Mouse (Mus musculus) limb, embryonic 14.5 days (tissue): ENCODE data around the gene Pex16. TPM values are rescaled to one million over a fixed set of nuclear protein-coding genes. Genes with fewer than 3 reads are reported as not detected.

Source experiments
- ATAC-seq: fragments of 200-750 bp; cut with Nextera tagmentation; 2 replicates; pipeline ENCODE4 v1.8.0; 2017; ENCODE audit warnings: low read depth, moderate number of reproducible peaks, moderate TSS enrichment; ENCODE audit not compliant: low FRiP score
- DNase-seq: peaks from one replicate; pipeline ENCODE4 v3.0.0-alpha.2; 2015; ENCODE audit warnings: low spot score
- H3K27ac ChIP-seq: fragments of 300-500 bp; sonication (generic); replicated peaks from 2 replicates; pipeline ENCODE4 v1.5.1; 2014; ENCODE audit warnings: low read depth, mild to moderate bottlenecking, low read length, moderate library complexity, mixed read lengths
- H3K27me3 ChIP-seq: fragments of 300-500 bp; sonication (generic); 2 replicates; pipeline ENCODE4 v1.6.1; 2014; ENCODE audit warnings: low read length, mixed read lengths; ENCODE audit not compliant: control insufficient read depth, insufficient read depth
- H3K36me3 ChIP-seq: fragments of 300-500 bp; sonication (generic); 2 replicates; pipeline ENCODE4 v1.6.1; 2014; ENCODE audit warnings: mild to moderate bottlenecking, low read length, moderate library complexity, mixed read lengths; ENCODE audit not compliant: control insufficient read depth, insufficient read depth
- H3K4me1 ChIP-seq: fragments of 300-500 bp; sonication (generic); 2 replicates; pipeline ENCODE4 v1.6.1; 2014; ENCODE audit warnings: antibody characterized with exemption, low read length, mixed read lengths; ENCODE audit not compliant: control insufficient read depth, insufficient read depth
- H3K4me2 ChIP-seq: fragments of 300-500 bp; sonication (generic); replicated peaks from 2 replicates; pipeline ENCODE4 v1.6.1; 2014; ENCODE audit warnings: low read depth, mild to moderate bottlenecking, low read length, moderate library complexity; ENCODE audit not compliant: severe bottlenecking
- H3K4me3 ChIP-seq: fragments of 300-500 bp; sonication (generic); replicated peaks from 2 replicates; pipeline ENCODE4 v1.5.1; 2014; ENCODE audit warnings: low read length
- H3K9ac ChIP-seq: fragments of 300-500 bp; sonication (generic); 2 replicates; pipeline ENCODE4 v1.6.1; 2014; ENCODE audit warnings: mild to moderate bottlenecking, low read depth, low read length, moderate library complexity; ENCODE audit not compliant: severe bottlenecking
- H3K9me3 ChIP-seq: fragments of 300-500 bp; sonication (generic); 2 replicates; pipeline ENCODE4 v1.6.1; 2016; ENCODE audit warnings: low read length; ENCODE audit not compliant: control insufficient read depth
- POLR2A ChIP-seq: fragments of 200-500 bp; IDR thresholded peaks from 2 replicates; pipeline ENCODE4 v1.8.0; 2012; ENCODE audit warnings: inconsistent platforms, mild to moderate bottlenecking, moderate library complexity, borderline replicate concordance; ENCODE audit not compliant: insufficient read depth, insufficient read length; ENCODE audit errors: extremely low read depth
- WGBS: fragments of 180-500 bp; shearing (Covaris S2); extraction: QIAGEN DNeasy Blood & Tissue Kit; methylation state at CpG from one replicate; pipeline ENCODE4 v1.1.7; 2014; 5-methylcytosine and 5-hydroxymethylcytosine counted together
- polyA plus RNA-seq, 2 experiments: library from polyadenylated mRNA; depleted of rRNA in 1 of 2; stranded (reverse) in 1 of 2; unstranded in 1 of 2; fragments of >200 nt; fragmentation: Nextera tagmentation in 1 of 2; extraction: Ambion mirVana in 1 of 2; gene quantifications; 2 replicates each; pipeline versions ENCODE4 v1.2.1 to v1.2.3; 2012 to 2014

Gene Pex16
- polyA plus RNA-seq (2012; rRNA removed), result 26.4 and 30.6 TPM in 2 replicates
- 22.3 TPM in 2 replicates for polyA plus RNA-seq (2014; fragmentation: Nextera tagmentation; extraction: Ambion mirVana)

DNA sequence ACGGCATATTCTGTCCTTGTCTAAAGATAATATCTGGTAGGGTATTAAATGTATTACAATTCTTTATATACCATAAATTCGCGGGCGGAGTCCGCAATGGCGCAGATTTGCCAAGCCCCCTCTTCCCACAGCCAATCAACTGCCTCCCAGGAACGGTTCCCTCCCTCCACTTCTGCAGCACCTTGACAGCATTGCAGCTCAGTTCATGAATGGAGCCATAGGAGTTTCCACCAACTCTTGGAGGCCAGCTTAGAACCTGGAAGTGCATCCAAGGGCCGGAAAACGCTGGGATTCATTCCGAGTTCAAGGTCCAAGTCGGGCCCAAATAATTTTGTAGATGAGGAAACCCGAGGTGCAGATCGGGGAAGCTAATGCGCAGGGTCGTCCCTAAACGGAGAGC is at the start of gene Pex16, which contains the start of gene Large2:
Gene Pex16 (plus strand): TSS at position 163 of the 400 bp plus-strand sequence.
Gene Large2 (minus strand): TSS at position 356 of the 400 bp plus-strand sequence.
- Histone ChIP-seq H3K27me3 (no peaks in the 10 kb centered on the region; the same call in 1 of the 2 replicates), H3K4me2 (peak within 1 kb of the TSS; percentile 99), H3K9me3 (no peaks in the 10 kb centered on the region), H3K9ac (peak within 1 kb of the TSS; percentile 58), H3K27ac (peak within 1 kb of the TSS; percentile 83), H3K4me3 (peak within 1 kb of the TSS; percentile 63), H3K36me3 (peaks cover 11% of the 10 kb centered on the region), H3K4me1 (peaks cover 35% of the 10 kb centered on the region)
- ATAC-seq (peak; percentile 31; the same call in 1 of the 2 replicates), DNase-seq (peak; percentile 40)
- WGBS, result 2% methylated on average over 16 of the region's 16 CpGs
- TF ChIP-seq POLR2A, result peak; percentile 17; the same call in 1 of the 2 replicates

DNA sequence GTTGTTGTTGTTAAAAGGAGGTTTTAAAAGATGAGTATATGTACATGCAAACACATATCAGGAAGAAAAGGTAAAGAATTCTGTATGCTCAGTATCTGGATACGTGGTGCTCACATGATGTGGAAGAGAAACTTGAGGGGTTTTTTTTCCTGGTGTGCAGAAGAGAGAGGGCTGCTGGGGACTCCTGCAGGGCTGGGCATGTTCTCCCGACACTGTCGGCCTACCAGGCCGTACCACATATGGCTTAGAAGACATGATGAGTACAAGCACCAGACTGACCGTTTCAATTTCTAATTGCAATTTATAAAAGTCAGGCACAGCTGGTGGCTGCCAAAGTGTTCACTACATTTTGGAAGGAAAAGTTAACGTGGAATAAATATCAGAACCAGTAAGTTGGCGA is 48.8 kb upstream of the Pex16 start:
- H3K9ac ChIP-seq, result no peak overlapping the region
- ATAC-seq, result no peak
- 85% methylated on average over 7 of the region's 7 CpGs for WGBS

GRCm38 (mm10) chr2:92326221-92326620 is 48.3 kb upstream of the Pex16 start:
- no peak overlapping the region for H3K27ac ChIP-seq
- WGBS, result 79% methylated on average over 1 of the region's 1 CpGs
- ATAC-seq, result no peak

More for the DNA sequence above, 48.8 kb upstream of the Pex16 start:
- TF ChIP-seq POLR2A, result no peak
- DNase-seq, result no peak
- H3K4me3 ChIP-seq, result no peak overlapping the region
- H3K27me3 ChIP-seq, result no peaks in the 10 kb centered on the region
- peaks cover 73% of the 10 kb centered on the region for H3K36me3 ChIP-seq
- H3K9me3 ChIP-seq, result no peaks in the 10 kb centered on the region
- no peak overlapping the region for H3K4me2 ChIP-seq
- no peak overlapping the region for H3K27ac ChIP-seq
- no peaks in the 10 kb centered on the region for H3K4me1 ChIP-seq

GRCm38 (mm10) chr2:92327601-92328000 is 46.9 kb upstream of the Pex16 start:
- TF ChIP-seq POLR2A, result no peak

More at GRCm38 (mm10) chr2:92326221-92326620, 48.3 kb upstream of the Pex16 start:
- TF ChIP-seq POLR2A, result no peak
- no peaks in the 10 kb centered on the region for H3K27me3 ChIP-seq
- no peak overlapping the region for H3K4me3 ChIP-seq
- H3K4me1 ChIP-seq, result no peaks in the 10 kb centered on the region
- H3K36me3 ChIP-seq, result peaks cover 75% of the 10 kb centered on the region
- no peak for DNase-seq
- no peak overlapping the region for H3K4me2 ChIP-seq
- no peaks in the 10 kb centered on the region for H3K9me3 ChIP-seq
- no peak overlapping the region for H3K9ac ChIP-seq

GRCm38 (mm10) chr2:92328206-92328605 is 46.3 kb upstream of the Pex16 start:
- 92% methylated on average over 8 of the region's 8 CpGs for WGBS
- Histone ChIP-seq H3K27me3 (no peaks in the 10 kb centered on the region), H3K27ac (no peak overlapping the region), H3K4me2 (no peak overlapping the region), H3K9ac (no peak overlapping the region), H3K36me3 (peaks cover 77% of the 10 kb centered on the region), H3K4me3 (no peak overlapping the region), H3K9me3 (no peaks in the 10 kb centered on the region), H3K4me1 (no peaks in the 10 kb centered on the region)
- ATAC-seq (no peak), DNase-seq (no peak)
- no peak for TF ChIP-seq POLR2A

More at GRCm38 (mm10) chr2:92327601-92328000, 46.9 kb upstream of the Pex16 start:
- 91% methylated on average over 4 of the region's 4 CpGs for WGBS
- peaks cover 76% of the 10 kb centered on the region for H3K36me3 ChIP-seq
- H3K4me2 ChIP-seq, result no peak overlapping the region
- no peaks in the 10 kb centered on the region for H3K9me3 ChIP-seq
- H3K27ac ChIP-seq, result no peak overlapping the region
- no peak for ATAC-seq
- no peaks in the 10 kb centered on the region for H3K27me3 ChIP-seq
- no peaks in the 10 kb centered on the region for H3K4me1 ChIP-seq
- no peak for DNase-seq
- no peak overlapping the region for H3K9ac ChIP-seq
- no peak overlapping the region for H3K4me3 ChIP-seq
